Mouse (Mus musculus): ENCODE results near the gene Ephb6.

- no peak for TF ChIP-seq CTCF (IDR thresholded peaks at IDR 0.05; ENCODE audit: low read depth)
- no peak for TF ChIP-seq EP300 (IDR thresholded peaks at IDR 0.05; ENCODE audit: low read depth)
These were observed 53.2 kb downstream of the Ephb6 start for GRCm38 (mm10) chr6:41658487-41658886.
